Mouse (Mus musculus): ENCODE results near the gene Slc35d1.

- TF ChIP-seq CTCF (IDR thresholded peaks at IDR 0.05; ENCODE audit: extremely low read depth, insufficient read depth, low read length) = no peak
- TF ChIP-seq POLR2A (IDR thresholded peaks at IDR 0.05; ENCODE audit: extremely low read depth, insufficient read depth, low read length) = no peak
These were observed 14.9 kb downstream of the Slc35d1 start for GRCm38 (mm10) chr4:103200046-103200445.
